Mouse (Mus musculus): Measurements from ENCODE around the gene Kif26a. TPM values are rescaled to one million over a fixed set of nuclear protein-coding genes. Genes with fewer than 3 reads are reported as not detected.

Gene Kif26a
- 2.2 and 3.8 TPM in 2 replicates for polyA plus RNA-seq (2014; fragmentation: Nextera tagmentation; extraction: Ambion mirVana)

GRCm38 (mm10) chr12:112145875-112146651 is at the start of gene Kif26a:
TSS of gene Kif26a (plus strand) at chr12:112146208.
- peak within 1 kb of the TSS; percentile 67 for H3K9ac ChIP-seq (ENCODE audit: low read depth, low read length)
- peaks cover 47% of the 10 kb centered on the region for H3K27me3 ChIP-seq (ENCODE audit: control insufficient read depth, insufficient read depth, low read length)
- peaks cover 36% of the 10 kb centered on the region for H3K4me1 ChIP-seq (ENCODE audit: control insufficient read depth, insufficient read depth, low read length)
- peak within 1 kb of the TSS; percentile 93 for H3K4me2 ChIP-seq (replicated peaks; ENCODE audit: low read depth, low read length)
- H3K27ac ChIP-seq (ENCODE audit: low read depth, low read length): peak within 1 kb of the TSS; percentile 11; the same call in 1 of the 2 replicates
- peak within 1 kb of the TSS; percentile 44 for H3K4me3 ChIP-seq (ENCODE audit: low read length)
- H3K9me3 ChIP-seq (ENCODE audit: control insufficient read depth, low read length): no peaks in the 10 kb centered on the region
- peak; percentile 75 for ATAC-seq (ENCODE audit: low FRiP score, low TSS enrichment)
- no peaks in the 10 kb centered on the region for H3K36me3 ChIP-seq (ENCODE audit: control insufficient read depth, insufficient read depth, low read length)
- under 1% methylated on average over 68 of the region's 68 CpGs for WGBS

GRCm38 (mm10) chr12:112096733-112097117 is 49.3 kb upstream of the Kif26a start:
- WGBS: 69% methylated on average over 8 of the region's 8 CpGs
- Histone ChIP-seq H3K27me3 (ENCODE audit: control insufficient read depth, insufficient read depth, low read length) (no peaks in the 10 kb centered on the region), H3K4me2 (replicated peaks; ENCODE audit: low read depth, low read length) (no peak overlapping the region), H3K36me3 (ENCODE audit: control insufficient read depth, insufficient read depth, low read length) (no peaks in the 10 kb centered on the region), H3K4me3 (ENCODE audit: low read length) (no peak overlapping the region), H3K27ac (ENCODE audit: low read depth, low read length) (no peak overlapping the region), H3K9me3 (ENCODE audit: control insufficient read depth, low read length) (no peaks in the 10 kb centered on the region), H3K4me1 (ENCODE audit: control insufficient read depth, insufficient read depth, low read length) (0 out of 2 replicates have a peak, but pooled peaks cover 4% of the 10 kb centered on the region), H3K9ac (ENCODE audit: low read depth, low read length) (no peak overlapping the region)
- no peak for ATAC-seq (ENCODE audit: low FRiP score, low TSS enrichment)

GRCm38 (mm10) chr12:112100106-112100505 is 45.9 kb upstream of the Kif26a start:
- WGBS: 71% methylated on average over 4 of the region's 4 CpGs

GRCm38 (mm10) chr12:112101045-112101444 is 45.0 kb upstream of the Kif26a start:
- WGBS: 64% methylated on average over 4 of the region's 4 CpGs
- no peaks in the 10 kb centered on the region for H3K9me3 ChIP-seq (ENCODE audit: control insufficient read depth, low read length)
- H3K4me2 ChIP-seq (replicated peaks; ENCODE audit: low read depth, low read length): no peak overlapping the region
- no peak overlapping the region for H3K9ac ChIP-seq (ENCODE audit: low read depth, low read length)
- H3K36me3 ChIP-seq (ENCODE audit: control insufficient read depth, insufficient read depth, low read length): no peaks in the 10 kb centered on the region
- no peaks in the 10 kb centered on the region for H3K27me3 ChIP-seq (ENCODE audit: control insufficient read depth, insufficient read depth, low read length)
- ATAC-seq (ENCODE audit: low FRiP score, low TSS enrichment): no peak
- no peak overlapping the region for H3K4me3 ChIP-seq (ENCODE audit: low read length)
- H3K27ac ChIP-seq (ENCODE audit: low read depth, low read length): no peak overlapping the region
- 0 out of 2 replicates have a peak, but pooled peaks cover 3% of the 10 kb centered on the region for H3K4me1 ChIP-seq (ENCODE audit: control insufficient read depth, insufficient read depth, low read length)

More at GRCm38 (mm10) chr12:112100106-112100505, 45.9 kb upstream of the Kif26a start:
- Histone ChIP-seq H3K9ac (ENCODE audit: low read depth, low read length) (no peak overlapping the region), H3K36me3 (ENCODE audit: control insufficient read depth, insufficient read depth, low read length) (no peaks in the 10 kb centered on the region), H3K4me3 (ENCODE audit: low read length) (no peak overlapping the region), H3K9me3 (ENCODE audit: control insufficient read depth, low read length) (no peaks in the 10 kb centered on the region), H3K4me1 (ENCODE audit: control insufficient read depth, insufficient read depth, low read length) (0 out of 2 replicates have a peak, but pooled peaks cover 4% of the 10 kb centered on the region), H3K27ac (ENCODE audit: low read depth, low read length) (no peak overlapping the region), H3K4me2 (replicated peaks; ENCODE audit: low read depth, low read length) (no peak overlapping the region), H3K27me3 (ENCODE audit: control insufficient read depth, insufficient read depth, low read length) (no peaks in the 10 kb centered on the region)
- no peak for ATAC-seq (ENCODE audit: low FRiP score, low TSS enrichment)

GRCm38 (mm10) chr12:112103179-112103578 is 42.8 kb upstream of the Kif26a start:
- Histone ChIP-seq H3K4me2 (replicated peaks; ENCODE audit: low read depth, low read length) (no peak overlapping the region), H3K27me3 (ENCODE audit: control insufficient read depth, insufficient read depth, low read length) (0 out of 2 replicates have a peak, but pooled peaks cover 3% of the 10 kb centered on the region), H3K27ac (ENCODE audit: low read depth, low read length) (no peak overlapping the region), H3K36me3 (ENCODE audit: control insufficient read depth, insufficient read depth, low read length) (no peaks in the 10 kb centered on the region), H3K9ac (ENCODE audit: low read depth, low read length) (no peak overlapping the region), H3K4me1 (ENCODE audit: control insufficient read depth, insufficient read depth, low read length) (no peaks in the 10 kb centered on the region), H3K9me3 (ENCODE audit: control insufficient read depth, low read length) (no peaks in the 10 kb centered on the region), H3K4me3 (ENCODE audit: low read length) (no peak overlapping the region)
- WGBS: 82% methylated on average over 5 of the region's 5 CpGs
- ATAC-seq (ENCODE audit: low FRiP score, low TSS enrichment): no peak

- Histone ChIP-seq H3K4me3 (ENCODE audit: low read length) (no peak overlapping the region), H3K27me3 (ENCODE audit: control insufficient read depth, insufficient read depth, low read length) (0 out of 2 replicates have a peak, but pooled peaks cover 3% of the 10 kb centered on the region), H3K4me1 (ENCODE audit: control insufficient read depth, insufficient read depth, low read length) (no peaks in the 10 kb centered on the region), H3K9me3 (ENCODE audit: control insufficient read depth, low read length) (no peaks in the 10 kb centered on the region), H3K4me2 (replicated peaks; ENCODE audit: low read depth, low read length) (no peak overlapping the region), H3K27ac (ENCODE audit: low read depth, low read length) (no peak overlapping the region), H3K9ac (ENCODE audit: low read depth, low read length) (no peak overlapping the region), H3K36me3 (ENCODE audit: control insufficient read depth, insufficient read depth, low read length) (no peaks in the 10 kb centered on the region)
- no peak for ATAC-seq (ENCODE audit: low FRiP score, low TSS enrichment)
- 86% methylated on average over 11 of the region's 11 CpGs for WGBS
These were observed 41.1 kb upstream of the Kif26a start for GRCm38 (mm10) chr12:112104890-112105289.

- Histone ChIP-seq H3K9ac (ENCODE audit: low read depth, low read length) (no peak within 1 kb of the TSS; the same call in 1 of the 2 replicates), H3K4me1 (ENCODE audit: control insufficient read depth, insufficient read depth, low read length) (no peaks in the 10 kb centered on the region), H3K9me3 (ENCODE audit: control insufficient read depth, low read length) (no peaks in the 10 kb centered on the region), H3K4me3 (ENCODE audit: low read length) (peak within 1 kb of the TSS; percentile 24; the same call in 1 of the 2 replicates), H3K4me2 (replicated peaks; ENCODE audit: low read depth, low read length) (peak within 1 kb of the TSS; percentile 44), H3K27ac (ENCODE audit: low read depth, low read length) (no peak within 1 kb of the TSS), H3K36me3 (ENCODE audit: control insufficient read depth, insufficient read depth, low read length) (no peaks in the 10 kb centered on the region), H3K27me3 (ENCODE audit: control insufficient read depth, insufficient read depth, low read length) (0 out of 2 replicates have a peak, but pooled peaks cover 3% of the 10 kb centered on the region)
- 3% methylated on average over 14 of the region's 14 CpGs for WGBS
- peak; percentile 63 for ATAC-seq (ENCODE audit: low FRiP score, low TSS enrichment)
These were observed 39.5 kb upstream of the Kif26a start, which contains the start of gene Aspg for GRCm38 (mm10) chr12:112106541-112106971. TSS of gene Aspg (plus strand) at chr12:112106679.

GRCm38 (mm10) chr12:112107685-112108084 is 38.3 kb upstream of the Kif26a start:
- Histone ChIP-seq H3K4me1 (ENCODE audit: control insufficient read depth, insufficient read depth, low read length) (no peaks in the 10 kb centered on the region), H3K4me2 (replicated peaks; ENCODE audit: low read depth, low read length) (no peak overlapping the region), H3K9ac (ENCODE audit: low read depth, low read length) (no peak overlapping the region), H3K4me3 (ENCODE audit: low read length) (no peak overlapping the region), H3K9me3 (ENCODE audit: control insufficient read depth, low read length) (no peaks in the 10 kb centered on the region), H3K36me3 (ENCODE audit: control insufficient read depth, insufficient read depth, low read length) (no peaks in the 10 kb centered on the region), H3K27me3 (ENCODE audit: control insufficient read depth, insufficient read depth, low read length) (0 out of 2 replicates have a peak, but pooled peaks cover 3% of the 10 kb centered on the region), H3K27ac (ENCODE audit: low read depth, low read length) (no peak overlapping the region)
- no peak for ATAC-seq (ENCODE audit: low FRiP score, low TSS enrichment)
- WGBS: 87% methylated on average over 8 of the region's 8 CpGs
